Mouse (Mus musculus) cortical plate, adult 2 months (tissue): ENCODE measurements around the gene Lpp.

Experiments
- CTCF ChIP-seq: fragments of 200-500 bp; IDR thresholded peaks from 2 replicates; pipeline ENCODE4 v1.5.1; 2011; ENCODE audit warnings: mild to moderate bottlenecking, control low read depth, low read length; ENCODE audit not compliant: insufficient read depth; ENCODE audit errors: extremely low read depth
- POLR2A ChIP-seq: fragments of 200-500 bp; IDR thresholded peaks from 2 replicates; pipeline ENCODE4 v1.6.1; 2011; ENCODE audit warnings: mild to moderate bottlenecking, low read length, control low read depth; ENCODE audit not compliant: insufficient read depth; ENCODE audit errors: extremely low read depth

DNA sequence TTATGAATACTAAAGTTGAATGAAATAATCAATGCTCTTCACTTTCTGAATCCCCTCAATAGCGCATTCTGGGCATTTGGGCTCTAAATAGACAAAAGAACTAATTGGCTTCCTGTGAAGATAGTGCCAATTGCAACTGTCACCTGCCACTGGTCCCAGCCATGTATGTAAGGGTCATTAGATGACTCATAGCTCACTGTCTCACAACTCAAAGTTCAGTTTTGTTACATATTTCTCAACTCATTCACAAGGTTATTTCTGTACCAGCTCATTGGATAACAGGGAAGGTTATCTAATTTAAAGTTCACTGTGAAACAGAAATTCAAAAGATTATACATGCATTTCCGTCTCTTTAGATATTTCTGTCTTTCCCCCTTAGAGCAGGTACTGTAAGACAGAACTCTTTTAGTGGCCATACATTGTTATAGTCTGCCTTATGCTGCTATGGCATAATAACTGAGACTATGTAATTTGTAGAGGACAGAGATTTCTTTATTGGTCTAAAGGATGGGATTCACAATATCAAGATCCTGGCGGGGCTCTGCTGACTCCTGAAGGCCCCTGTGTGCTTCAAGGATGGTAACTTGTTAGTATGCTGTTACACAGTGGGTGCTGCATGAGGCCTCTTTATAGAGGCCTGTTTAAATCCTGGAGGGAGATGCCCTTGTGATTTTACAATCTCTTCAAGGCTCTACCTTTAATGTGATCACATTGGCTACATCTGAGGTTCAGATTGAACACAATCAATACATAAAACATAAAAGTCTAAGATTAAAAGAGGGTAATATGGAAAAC, 488.9 kb downstream of the Lpp start:
- TF ChIP-seq POLR2A (no peak), CTCF (no peak)
